Mouse (Mus musculus) MEL (cell line): ENCODE data around the gene Ogfod1. TPM values are rescaled to one million over a fixed set of nuclear protein-coding genes. Genes with fewer than 3 reads are reported as not detected.

Experiments used
- DNase-seq: peaks from one replicate; pipeline ENCODE4 v3.0.0; 2011; ENCODE audit warnings: low read depth, low spot score
- H3K27ac ChIP-seq: 2 replicates; pipeline ENCODE4 v1.5.1; 2012; ENCODE audit warnings: low read depth, mild to moderate bottlenecking, control low read depth, low read length, moderate library complexity; ENCODE audit not compliant: control insufficient read depth
- H3K27me3 ChIP-seq, 2 experiments: fragments of 150-350 bp in 1 of 2; sonication (generic) in 1 of 2; 2 replicates each; pipeline ENCODE4 v1.6.1; 2012; ENCODE audit warnings: low read length in 2 of 2, mild to moderate bottlenecking in 2 of 2, improper control_type of control experiment in 1 of 2, moderate library complexity in 1 of 2; ENCODE audit not compliant: insufficient read depth in 2 of 2, control insufficient read depth in 1 of 2
- H3K36me3 ChIP-seq, 2 experiments: 2 replicates each; pipeline ENCODE4 v1.6.1; 2012 to 2014; ENCODE audit warnings: low read length in 2 of 2, improper control_type of control experiment in 1 of 2, inconsistent platforms in 1 of 2, mild to moderate bottlenecking in 1 of 2; ENCODE audit not compliant: insufficient read depth in 2 of 2, control insufficient read depth in 1 of 2
- H3K4me1 ChIP-seq, 2 experiments: fragments of 150-350 bp in 1 of 2; sonication (generic) in 1 of 2; 2 replicates each; pipeline ENCODE4 v1.6.1; 2012; ENCODE audit warnings: low read length in 2 of 2, improper control_type of control experiment in 1 of 2, mild to moderate bottlenecking in 1 of 2; ENCODE audit not compliant: insufficient read depth in 2 of 2, control insufficient read depth in 1 of 2
- H3K4me3 ChIP-seq, 2 experiments: fragments of 150-350 bp in 1 of 2; sonication (generic) in 1 of 2; 2 replicates each; pipeline ENCODE4 v1.5.1; 2012; ENCODE audit warnings: low read depth in 2 of 2, low read length in 2 of 2, mild to moderate bottlenecking in 2 of 2, moderate library complexity in 2 of 2, control low read depth in 1 of 2, improper control_type of control experiment in 1 of 2; ENCODE audit not compliant: control insufficient read depth in 1 of 2, insufficient read depth in 1 of 2
- H3K79me2 ChIP-seq: 2 replicates; pipeline ENCODE4 v1.6.1; 2012; ENCODE audit warnings: mild to moderate bottlenecking, low read length, moderate library complexity; ENCODE audit not compliant: control insufficient read depth, poor library complexity, insufficient read depth
- H3K9ac ChIP-seq: 2 replicates; pipeline ENCODE4 v1.6.1; 2012; ENCODE audit warnings: low read depth, mild to moderate bottlenecking, control low read depth, low read length, moderate library complexity; ENCODE audit not compliant: control insufficient read depth, poor library complexity, severe bottlenecking
- H3K9me3 ChIP-seq: fragments of 150-350 bp; sonication (generic); replicated peaks from 2 replicates; pipeline ENCODE4 v1.6.1; 2012; ENCODE audit warnings: mild to moderate bottlenecking, low read length, improper control_type of control experiment, moderate library complexity; ENCODE audit not compliant: insufficient read depth
- CTCF ChIP-seq, 3 experiments: IDR thresholded peaks in 2 of 3; conservative IDR thresholded peaks in 1 of 3; 2 replicates each; pipeline ENCODE4 v1.5.1; 2011 to 2012; ENCODE audit warnings: low read length in 3 of 3, low read depth in 2 of 3, mild to moderate bottlenecking in 2 of 3, improper control_type of control experiment in 1 of 3, inconsistent platforms in 1 of 3, mixed read lengths in 1 of 3, moderate library complexity in 1 of 3; ENCODE audit not compliant: control insufficient read depth in 1 of 3, insufficient read depth in 1 of 3, poor library complexity in 1 of 3, severe bottlenecking in 1 of 3
- E2F4 ChIP-seq: IDR thresholded peaks from 2 replicates; pipeline ENCODE4 v1.6.1; 2011; ENCODE audit warnings: low read depth, low read length, improper control_type of control experiment, borderline replicate concordance
- EP300 ChIP-seq, 2 experiments: IDR thresholded peaks; 2 replicates each; pipeline ENCODE4 v1.6.1; 2011; ENCODE audit warnings: improper control_type of control experiment in 2 of 2, low read length in 2 of 2, low read depth in 1 of 2, mild to moderate bottlenecking in 1 of 2
- ETS1 ChIP-seq: IDR thresholded peaks from 2 replicates; pipeline ENCODE4 v1.6.1; 2012; ENCODE audit warnings: low read depth, mild to moderate bottlenecking, inconsistent platforms, low read length, improper control_type of control experiment, moderate library complexity
- GATA1 ChIP-seq: IDR thresholded peaks from 2 replicates; pipeline ENCODE4 v1.6.1; 2011; ENCODE audit warnings: low read depth, low read length, improper control_type of control experiment
- KAT2A ChIP-seq: conservative IDR thresholded peaks from 2 replicates; pipeline ENCODE4 v1.6.1; 2012; ENCODE audit warnings: low read depth, low read length, improper control_type of control experiment, inconsistent platforms
- MAFK ChIP-seq: IDR thresholded peaks from 2 replicates; pipeline ENCODE4 v1.6.1; 2011; ENCODE audit warnings: low read depth, mild to moderate bottlenecking, low read length, improper control_type of control experiment, borderline replicate concordance
- MAX ChIP-seq: IDR thresholded peaks from 2 replicates; pipeline ENCODE4 v1.6.1; 2011; ENCODE audit warnings: low read length, improper control_type of control experiment
- MXI1 ChIP-seq: IDR thresholded peaks from 2 replicates; pipeline ENCODE4 v1.6.1; 2011; ENCODE audit warnings: mild to moderate bottlenecking, low read depth, low read length, improper control_type of control experiment
- RAD21 ChIP-seq: IDR thresholded peaks from 2 replicates; pipeline ENCODE4 v1.6.1; 2011; ENCODE audit warnings: mild to moderate bottlenecking, low read depth, low read length, improper control_type of control experiment
- RCOR1 ChIP-seq: IDR thresholded peaks from 2 replicates; pipeline ENCODE4 v1.6.1; 2012; ENCODE audit warnings: low read depth, mild to moderate bottlenecking, inconsistent platforms, low read length, improper control_type of control experiment
- SIN3A ChIP-seq: IDR thresholded peaks from 2 replicates; pipeline ENCODE4 v1.6.1; 2012; ENCODE audit warnings: low read length, improper control_type of control experiment, inconsistent platforms
- SMC3 ChIP-seq: IDR thresholded peaks from 2 replicates; pipeline ENCODE4 v1.6.1; 2011; ENCODE audit warnings: low read depth, low read length, improper control_type of control experiment
- ZKSCAN1 ChIP-seq: IDR thresholded peaks from 2 replicates; pipeline ENCODE4 v1.6.1; 2012; ENCODE audit warnings: low read depth, mild to moderate bottlenecking, inconsistent platforms, low read length, improper control_type of control experiment, moderate library complexity
- ZNF384 ChIP-seq: IDR thresholded peaks from 2 replicates; pipeline ENCODE4 v1.6.1; 2012; ENCODE audit warnings: low read depth, mild to moderate bottlenecking, inconsistent platforms, low read length, improper control_type of control experiment
- polyA plus RNA-seq, 2 experiments: library from polyadenylated mRNA; stranded (reverse) in 1 of 2; unstranded in 1 of 2; fragments of >175 nt in 1 of 2; fragments of >200 nt in 1 of 2; gene quantifications; 2 replicates each; pipeline versions ENCODE4 v1.2.1 to v1.2.4; 2012; ENCODE audit warnings: low replicate concordance in 2 of 2, low read depth in 1 of 2; ENCODE audit not compliant: insufficient read length in 2 of 2, insufficient read depth in 1 of 2, missing spikeins in 1 of 2
- total RNA-seq: library from RNA; depleted of rRNA; stranded (reverse); fragments of 300-350 nt; gene quantifications from 2 replicates; pipeline ENCODE4 v1.2.3, GENCODE M21; 2012

The Ogfod1 gene
- total and polyA plus RNA-seq, 3 experiments, result 16.3 to 30.0 TPM; not detected in 1

- H3K9ac ChIP-seq, result no peak overlapping the region
- DNase-seq, result peak; percentile 39
- H3K79me2 ChIP-seq, result no peaks in the 10 kb centered on the region
- no peak overlapping the region for H3K27ac ChIP-seq
- H3K4me3 ChIP-seq, result no peak overlapping the region
- no peaks in the 10 kb centered on the region for H3K9me3 ChIP-seq
- peaks cover 0 to 23% of the 10 kb centered on the region in 2 experiments; a peak in 3 of 4 replicates for H3K4me1 ChIP-seq
- H3K36me3 ChIP-seq, result peaks cover 0 to 14% of the 10 kb centered on the region in 2 experiments; a peak in 2 of 4 replicates
- H3K27me3 ChIP-seq, result no peaks in the 10 kb centered on the region
- TF ChIP-seq ZKSCAN1, result no peak
- TF ChIP-seq RAD21, result peak; percentile 7; the same call in 1 of the 2 replicates
- TF ChIP-seq MXI1, result no peak
- TF ChIP-seq MAX, result no peak
- peak; percentile 44 for TF ChIP-seq SMC3
- TF ChIP-seq E2F4, result no peak
- TF ChIP-seq CTCF (IDR thresholded peaks at IDR 0.05 in 2 of 3, conservative IDR thresholded peaks at IDR 0.05 in 1 of 3; ENCODE audit: control insufficient read depth in 1 of 3, insufficient read depth in 1 of 3, low read depth in 2 of 3, low read length in 3 of 3, poor library complexity in 1 of 3, severe bottlenecking in 1 of 3), result peak in 2 of 3 experiments; percentile 16 to 39; a peak in 2 of 6 replicates
These were observed 72.8 kb downstream of the Ogfod1 start for GRCm38 (mm10) chr8:94109835-94110234.

DNA sequence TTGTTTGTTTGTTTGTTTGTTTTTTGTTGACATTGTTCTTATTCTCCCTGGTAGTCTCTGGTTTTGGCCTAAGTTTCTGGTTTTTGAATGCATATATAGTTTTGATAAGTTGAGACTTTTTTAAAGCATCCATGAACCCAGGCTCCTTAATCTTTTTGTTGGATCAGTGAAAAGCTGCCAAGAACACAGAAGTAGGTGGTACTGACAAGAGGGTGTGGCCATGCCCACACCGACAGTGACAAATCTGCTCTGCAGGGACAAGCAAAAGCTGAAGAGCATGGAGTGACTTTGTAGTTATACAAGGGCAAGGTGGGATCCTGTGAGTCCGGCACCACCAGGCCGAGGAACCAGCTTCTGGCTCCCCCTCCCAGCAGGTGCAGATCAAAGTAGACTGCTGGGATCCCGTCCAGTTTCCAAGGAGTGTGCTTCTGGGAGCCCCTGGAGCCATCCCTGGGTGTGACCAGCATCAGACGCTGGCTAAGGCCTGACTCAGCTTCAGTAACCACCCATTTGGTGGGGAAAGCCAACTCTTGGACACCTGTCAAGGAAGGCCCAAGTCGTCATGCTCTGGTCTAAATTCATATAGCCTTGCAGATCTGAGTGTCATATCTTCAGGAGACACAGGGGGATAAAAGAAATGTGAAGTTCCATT is 73.7 kb downstream of the Ogfod1 start:
- H3K27ac ChIP-seq, result no peak overlapping the region
- H3K9ac ChIP-seq, result no peak overlapping the region
- H3K36me3 ChIP-seq, result peaks cover 0 to 14% of the 10 kb centered on the region in 2 experiments; a peak in 2 of 4 replicates
- H3K79me2 ChIP-seq, result no peaks in the 10 kb centered on the region
- H3K27me3 ChIP-seq, result no peaks in the 10 kb centered on the region
- TF ChIP-seq RAD21 (no peak), RCOR1 (0 out of 2 replicates have a peak, but pooled peaks have one; percentile 13), ETS1 (no peak), EP300 (IDR thresholded peaks at IDR 0.05; ENCODE audit: low read depth in 1 of 2, low read length in 2 of 2) (no peak), KAT2A (no peak), GATA1 (peak; percentile 55; the same call in 1 of the 2 replicates), SIN3A (0 out of 2 replicates have a peak, but pooled peaks have one; percentile 31), MAFK (no peak), ZNF384 (no peak)
- no peak overlapping the region for H3K4me3 ChIP-seq
- H3K4me1 ChIP-seq, result peaks cover 0 to 23% of the 10 kb centered on the region in 2 experiments; a peak in 3 of 4 replicates
- H3K9me3 ChIP-seq, result no peaks in the 10 kb centered on the region
- DNase-seq, result peak; percentile 69
